Mouse (Mus musculus) heart, adult 2 months (tissue): Measurements from ENCODE around the gene Stxbp3. TPM values are rescaled to one million over a fixed set of nuclear protein-coding genes. Genes with fewer than 3 reads are reported as not detected.
A peak's percentile ranks its signal among the peaks of the same experiment; 100 is the strongest.

Experiments used
- DNase-seq, 2 experiments: peaks; one replicate each; pipeline ENCODE4 v3.0.0; 2021
- H3K27ac ChIP-seq: fragments of 200-600 bp; 2 replicates; pipeline ENCODE4 v1.8.1; 2022
- H3K27me3 ChIP-seq: fragments of 200-500 bp; 2 replicates; pipeline ENCODE4 v1.6.1; 2012; ENCODE audit warnings: mild to moderate bottlenecking, low read length, inconsistent platforms, mixed read lengths; ENCODE audit not compliant: control insufficient read depth, insufficient read depth
- H3K36me3 ChIP-seq: fragments of 200-500 bp; 2 replicates; pipeline ENCODE4 v1.6.1; 2012; ENCODE audit warnings: low read length, inconsistent platforms; ENCODE audit not compliant: control insufficient read depth, insufficient read depth
- H3K4me1 ChIP-seq: fragments of 200-500 bp; 2 replicates; pipeline ENCODE4 v1.6.1; 2011; ENCODE audit warnings: low read length; ENCODE audit not compliant: control insufficient read depth, insufficient read depth
- H3K4me3 ChIP-seq: fragments of 200-600 bp; 2 replicates; pipeline ENCODE4 v1.8.1; 2022
- H3K79me2 ChIP-seq: fragments of 200-500 bp; replicated peaks from 2 replicates; pipeline ENCODE4 v1.6.1; 2012; ENCODE audit warnings: mild to moderate bottlenecking, inconsistent platforms, low read length, moderate library complexity, mixed read lengths; ENCODE audit not compliant: control insufficient read depth, insufficient read depth
- H3K9ac ChIP-seq: fragments of 200-500 bp; 2 replicates; pipeline ENCODE4 v1.6.1; 2012; ENCODE audit warnings: low read depth, mild to moderate bottlenecking, control low read depth, inconsistent platforms, low read length, mixed read lengths
- CTCF ChIP-seq: fragments of 200-600 bp; IDR thresholded peaks from 2 replicates; pipeline ENCODE4 v1.8.1; 2022; ENCODE audit warnings: antibody characterized with exemption, mild to moderate bottlenecking, moderate library complexity
- EP300 ChIP-seq: fragments of 200-500 bp; IDR thresholded peaks from 2 replicates; pipeline ENCODE4 v1.6.1; 2011; ENCODE audit warnings: low read depth, low read length, control low read depth; ENCODE audit not compliant: insufficient read depth
- POLR2A ChIP-seq: fragments of 200-500 bp; IDR thresholded peaks from 2 replicates; pipeline ENCODE4 v1.6.1; 2011; ENCODE audit warnings: mild to moderate bottlenecking, low read depth, low read length, control low read depth; ENCODE audit not compliant: insufficient read depth
- WGBS: fragments of 180-500 bp; shearing (Covaris S2); methylation state at CpG from one replicate; pipeline ENCODE4 v1.1.7; 2018; 5-methylcytosine and 5-hydroxymethylcytosine counted together
- intact Hi-C: fragments of 180-260 bp; cut with DNase I; formaldehyde crosslinking; loops from one replicate; pipeline ENCODE4 v1.15.1; 2025
- polyA plus RNA-seq: library from polyadenylated mRNA; depleted of rRNA; stranded (reverse); fragments of >200 nt; gene quantifications from 2 replicates; pipeline ENCODE4 v1.2.3, GENCODE M21; 2012
- total RNA-seq, 2 experiments: library from RNA; stranded (reverse); gene quantifications; 2 replicates each; pipeline ENCODE4 v1.2.3; 2021

Gene Stxbp3
- total and polyA plus RNA-seq, 3 experiments, result 7.0 to 27.3 (median 25.7) TPM

- intact Hi-C loops, result no loop called here
- WGBS, result 50% methylated on average over 2 of the region's 2 CpGs
Observed at GRCm38 (mm10) chr3:108860786-108861185, 20.5 kb upstream of the Stxbp3 start.

GRCm38 (mm10) chr3:108858231-108858770, 18.0 kb upstream of the Stxbp3 start:
- Histone ChIP-seq H3K4me1 (peaks cover 10% of the 10 kb centered on the region), H3K4me3 (no peak overlapping the region), H3K27ac (peak overlapping the region; percentile 41; the same call in 1 of the 2 replicates), H3K9ac (no peak overlapping the region), H3K36me3 (no peaks in the 10 kb centered on the region), H3K79me2 (no peaks in the 10 kb centered on the region), H3K27me3 (no peaks in the 10 kb centered on the region)
- intact Hi-C loops, result loop anchor here (5.0 kb wide), 1 partner anchor 54 kb away; the partner anchor contains the start of gene Prpf38b
- DNase-seq, result peak; percentile 41 to 62
- 42% methylated on average over 7 of the region's 7 CpGs for WGBS
- TF ChIP-seq EP300, result no peak
- peak; percentile 13; the same call in 1 of the 2 replicates for TF ChIP-seq CTCF

More at GRCm38 (mm10) chr3:108860786-108861185, 20.5 kb upstream of the Stxbp3 start:
- H3K36me3 ChIP-seq, result no peaks in the 10 kb centered on the region
- no peak overlapping the region for H3K9ac ChIP-seq
- H3K79me2 ChIP-seq, result no peaks in the 10 kb centered on the region
- no peak overlapping the region for H3K27ac ChIP-seq
- H3K4me3 ChIP-seq, result no peak overlapping the region
- no peaks in the 10 kb centered on the region for H3K27me3 ChIP-seq
- no peak for DNase-seq
- H3K4me1 ChIP-seq, result peaks cover 4% of the 10 kb centered on the region
- TF ChIP-seq POLR2A (no peak), CTCF (no peak), EP300 (no peak)

GRCm38 (mm10) chr3:108857714-108858113, 17.4 kb upstream of the Stxbp3 start:
- no peaks in the 10 kb centered on the region for H3K36me3 ChIP-seq
- no peak overlapping the region for H3K27ac ChIP-seq
- intact Hi-C loops, result loop anchor here (5.0 kb wide), 1 partner anchor 55 kb away; the partner anchor contains the start of gene Prpf38b
- 87% methylated on average over 1 of the region's 1 CpGs for WGBS
- DNase-seq, result no peak
- no peaks in the 10 kb centered on the region for H3K27me3 ChIP-seq
- H3K9ac ChIP-seq, result no peak overlapping the region
- peaks cover 10% of the 10 kb centered on the region for H3K4me1 ChIP-seq
- H3K4me3 ChIP-seq, result no peak overlapping the region
- no peaks in the 10 kb centered on the region for H3K79me2 ChIP-seq
- no peak for TF ChIP-seq POLR2A
- no peak for TF ChIP-seq EP300

GRCm38 (mm10) chr3:108857124-108857470, 16.8 kb upstream of the Stxbp3 start:
- H3K4me3 ChIP-seq, result no peak overlapping the region
- no peaks in the 10 kb centered on the region for H3K27me3 ChIP-seq
- TF ChIP-seq POLR2A (no peak), EP300 (no peak), CTCF (no peak)
- no peaks in the 10 kb centered on the region for H3K36me3 ChIP-seq
- no peak overlapping the region for H3K27ac ChIP-seq
- intact Hi-C loops, result loop anchor here (5.0 kb wide), 1 partner anchor 55 kb away; the partner anchor contains the start of gene Prpf38b
- 62% methylated on average over 3 of the region's 3 CpGs for WGBS
- no peaks in the 10 kb centered on the region for H3K79me2 ChIP-seq
- no peak overlapping the region for H3K9ac ChIP-seq
- DNase-seq, result no peak
- H3K4me1 ChIP-seq, result peaks cover 10% of the 10 kb centered on the region

GRCm38 (mm10) chr3:108856386-108857123, 16.2 kb upstream of the Stxbp3 start:
- intact Hi-C loops, result loop anchor here (5.0 kb wide), 1 partner anchor 56 kb away; the partner anchor contains the start of gene Prpf38b
- Histone ChIP-seq H3K4me3 (no peak overlapping the region), H3K79me2 (no peaks in the 10 kb centered on the region), H3K4me1 (peaks cover 10% of the 10 kb centered on the region), H3K36me3 (no peaks in the 10 kb centered on the region), H3K9ac (no peak overlapping the region), H3K27ac (no peak overlapping the region), H3K27me3 (no peaks in the 10 kb centered on the region)
- 72% methylated on average over 8 of the region's 8 CpGs for WGBS
- TF ChIP-seq EP300 (no peak), CTCF (peak; percentile 35)
- DNase-seq, result no peak

- no peak for TF ChIP-seq CTCF
- TF ChIP-seq EP300, result 0 out of 2 replicates have a peak, but pooled peaks have one; percentile 25
- no peak for TF ChIP-seq POLR2A
- Histone ChIP-seq H3K4me1 (peaks cover 10% of the 10 kb centered on the region), H3K79me2 (no peaks in the 10 kb centered on the region), H3K9ac (no peak overlapping the region), H3K4me3 (no peak overlapping the region), H3K36me3 (no peaks in the 10 kb centered on the region), H3K27me3 (no peaks in the 10 kb centered on the region), H3K27ac (peak overlapping the region; percentile 52)
- 48% methylated on average over 10 of the region's 10 CpGs for WGBS
- DNase-seq, result peak; percentile 47 to 61
- intact Hi-C loops, result loop anchor here (5.0 kb wide), 1 partner anchor 56 kb away; the partner anchor contains the start of gene Prpf38b
Observed at GRCm38 (mm10) chr3:108855864-108856263, 15.5 kb upstream of the Stxbp3 start.
